Mouse (Mus musculus): ENCODE measurements at regions not wholly inside any gene's neighbourhood (a gene's known extent, or its start where the extent isn't known, plus 50 kb on each side); places are given as distances from the start of the nearest gene placed in this dataset.
A peak's percentile ranks its signal among the peaks of the same experiment; 100 is the strongest.

GRCm38 (mm10) chr6:98553922-98554321, 211.4 kb upstream of the Gm765 start:
- 84% methylated on average over 1 of the region's 1 CpGs for WGBS
- DNase-seq = no peak
- no peak overlapping the region for H3K4me3 ChIP-seq (replicated peaks; ENCODE audit: insufficient read depth, low read depth, low read length)

GRCm38 (mm10) chr6:98551781-98552180, 209.2 kb upstream of the Gm765 start:
- DNase-seq = no peak
- 80% methylated on average over 3 of the region's 3 CpGs for WGBS
- Histone ChIP-seq H3K4me1 (ENCODE audit: control insufficient read depth, insufficient read depth, low read length) (no peaks in the 10 kb centered on the region), H3K27me3 (ENCODE audit: control insufficient read depth, insufficient read depth, low read length) (no peaks in the 10 kb centered on the region), H3K4me3 (replicated peaks; ENCODE audit: insufficient read depth, low read depth, low read length) (no peak overlapping the region), H3K27ac (ENCODE audit: insufficient read depth, low read length) (no peak overlapping the region)
- TF ChIP-seq CTCF (IDR thresholded peaks at IDR 0.05; ENCODE audit: borderline replicate concordance, insufficient read depth, low read depth, low read length) (no peak), POLR2A (IDR thresholded peaks at IDR 0.05; ENCODE audit: borderline replicate concordance, insufficient read depth, low read length) (no peak)

More at GRCm38 (mm10) chr6:98553922-98554321, 211.4 kb upstream of the Gm765 start:
- Histone ChIP-seq H3K4me1 (ENCODE audit: control insufficient read depth, insufficient read depth, low read length) (no peaks in the 10 kb centered on the region), H3K27ac (ENCODE audit: insufficient read depth, low read length) (no peak overlapping the region), H3K27me3 (ENCODE audit: control insufficient read depth, insufficient read depth, low read length) (no peaks in the 10 kb centered on the region)
- TF ChIP-seq CTCF (IDR thresholded peaks at IDR 0.05; ENCODE audit: borderline replicate concordance, insufficient read depth, low read depth, low read length) = no peak
- TF ChIP-seq POLR2A (IDR thresholded peaks at IDR 0.05; ENCODE audit: borderline replicate concordance, insufficient read depth, low read length) = no peak

- no peak for DNase-seq
- H3K4me3 ChIP-seq (replicated peaks; ENCODE audit: insufficient read depth, low read depth, low read length) = no peak overlapping the region
Measured at GRCm38 (mm10) chr6:98526882-98527440, 184.4 kb upstream of the Gm765 start.

GRCm38 (mm10) chr6:98525286-98525685, 182.7 kb upstream of the Gm765 start:
- peak; percentile 19 for DNase-seq
- Histone ChIP-seq H3K27ac (ENCODE audit: insufficient read depth, low read length) (no peak overlapping the region), H3K27me3 (ENCODE audit: control insufficient read depth, insufficient read depth, low read length) (no peaks in the 10 kb centered on the region; the same call in 1 of the 2 replicates), H3K4me3 (replicated peaks; ENCODE audit: insufficient read depth, low read depth, low read length) (no peak overlapping the region), H3K4me1 (ENCODE audit: control insufficient read depth, insufficient read depth, low read length) (no peaks in the 10 kb centered on the region)
- TF ChIP-seq CTCF (IDR thresholded peaks at IDR 0.05; ENCODE audit: borderline replicate concordance, insufficient read depth, low read depth, low read length) (peak; percentile 65; the same call in 1 of the 2 replicates), POLR2A (IDR thresholded peaks at IDR 0.05; ENCODE audit: borderline replicate concordance, insufficient read depth, low read length) (no peak)
- WGBS = 7% methylated on average over 6 of the region's 6 CpGs

More at GRCm38 (mm10) chr6:98526882-98527440, 184.4 kb upstream of the Gm765 start:
- WGBS = 15% methylated on average over 15 of the region's 15 CpGs
- Histone ChIP-seq H3K4me1 (ENCODE audit: control insufficient read depth, insufficient read depth, low read length) (no peaks in the 10 kb centered on the region), H3K27ac (ENCODE audit: insufficient read depth, low read length) (no peak overlapping the region), H3K27me3 (ENCODE audit: control insufficient read depth, insufficient read depth, low read length) (no peaks in the 10 kb centered on the region; the same call in 1 of the 2 replicates)
- TF ChIP-seq POLR2A (IDR thresholded peaks at IDR 0.05; ENCODE audit: borderline replicate concordance, insufficient read depth, low read length) (no peak), CTCF (IDR thresholded peaks at IDR 0.05; ENCODE audit: borderline replicate concordance, insufficient read depth, low read depth, low read length) (no peak)

GRCm38 (mm10) chr6:98524659-98525058, 182.1 kb upstream of the Gm765 start:
- H3K4me1 ChIP-seq (ENCODE audit: control insufficient read depth, insufficient read depth, low read length) = no peaks in the 10 kb centered on the region
- TF ChIP-seq POLR2A (IDR thresholded peaks at IDR 0.05; ENCODE audit: borderline replicate concordance, insufficient read depth, low read length) = no peak
- TF ChIP-seq CTCF (IDR thresholded peaks at IDR 0.05; ENCODE audit: borderline replicate concordance, insufficient read depth, low read depth, low read length) = no peak
- H3K27ac ChIP-seq (ENCODE audit: insufficient read depth, low read length) = no peak overlapping the region
- no peaks in the 10 kb centered on the region; the same call in 1 of the 2 replicates for H3K27me3 ChIP-seq (ENCODE audit: control insufficient read depth, insufficient read depth, low read length)
- H3K4me3 ChIP-seq (replicated peaks; ENCODE audit: insufficient read depth, low read depth, low read length) = no peak overlapping the region
- 59% methylated on average over 2 of the region's 2 CpGs for WGBS
- DNase-seq = no peak

- DNase-seq = no peak
- no peaks in the 10 kb centered on the region for H3K4me1 ChIP-seq (ENCODE audit: control insufficient read depth, insufficient read depth, low read length)
- no peaks in the 10 kb centered on the region for H3K27me3 ChIP-seq (ENCODE audit: control insufficient read depth, insufficient read depth, low read length)
- no peak overlapping the region for H3K27ac ChIP-seq (ENCODE audit: insufficient read depth, low read length)
- no peak overlapping the region for H3K4me3 ChIP-seq (replicated peaks; ENCODE audit: insufficient read depth, low read depth, low read length)
- 80% methylated on average over 10 of the region's 10 CpGs for WGBS
- no peak for TF ChIP-seq POLR2A (IDR thresholded peaks at IDR 0.05; ENCODE audit: borderline replicate concordance, insufficient read depth, low read length)
- TF ChIP-seq CTCF (IDR thresholded peaks at IDR 0.05; ENCODE audit: borderline replicate concordance, insufficient read depth, low read depth, low read length) = no peak
Measured at GRCm38 (mm10) chr6:98521526-98521925, 179.0 kb upstream of the Gm765 start.

GRCm38 (mm10) chr6:98514826-98515225, 172.3 kb upstream of the Gm765 start:
- TF ChIP-seq POLR2A (IDR thresholded peaks at IDR 0.05; ENCODE audit: borderline replicate concordance, insufficient read depth, low read length) (no peak), CTCF (IDR thresholded peaks at IDR 0.05; ENCODE audit: borderline replicate concordance, insufficient read depth, low read depth, low read length) (no peak)
- Histone ChIP-seq H3K4me3 (replicated peaks; ENCODE audit: insufficient read depth, low read depth, low read length) (no peak overlapping the region), H3K4me1 (ENCODE audit: control insufficient read depth, insufficient read depth, low read length) (no peaks in the 10 kb centered on the region), H3K27me3 (ENCODE audit: control insufficient read depth, insufficient read depth, low read length) (no peaks in the 10 kb centered on the region), H3K27ac (ENCODE audit: insufficient read depth, low read length) (no peak overlapping the region)
- 81% methylated on average over 3 of the region's 3 CpGs for WGBS
- DNase-seq = no peak

- Histone ChIP-seq H3K4me3 (replicated peaks; ENCODE audit: insufficient read depth, low read depth, low read length) (no peak overlapping the region), H3K27me3 (ENCODE audit: control insufficient read depth, insufficient read depth, low read length) (no peaks in the 10 kb centered on the region), H3K4me1 (ENCODE audit: control insufficient read depth, insufficient read depth, low read length) (no peaks in the 10 kb centered on the region), H3K27ac (ENCODE audit: insufficient read depth, low read length) (no peak overlapping the region)
- no peak for DNase-seq
- TF ChIP-seq CTCF (IDR thresholded peaks at IDR 0.05; ENCODE audit: borderline replicate concordance, insufficient read depth, low read depth, low read length) (no peak), POLR2A (IDR thresholded peaks at IDR 0.05; ENCODE audit: borderline replicate concordance, insufficient read depth, low read length) (no peak)
- 34% methylated on average over 7 of the region's 7 CpGs for WGBS
Measured at GRCm38 (mm10) chr6:98514376-98514775, 171.8 kb upstream of the Gm765 start.

Data from cerebellum, adult 2 months (tissue).